Comparison of ENCODE assay signal across 27 mouse cellular contexts in the genomic region with DNA sequence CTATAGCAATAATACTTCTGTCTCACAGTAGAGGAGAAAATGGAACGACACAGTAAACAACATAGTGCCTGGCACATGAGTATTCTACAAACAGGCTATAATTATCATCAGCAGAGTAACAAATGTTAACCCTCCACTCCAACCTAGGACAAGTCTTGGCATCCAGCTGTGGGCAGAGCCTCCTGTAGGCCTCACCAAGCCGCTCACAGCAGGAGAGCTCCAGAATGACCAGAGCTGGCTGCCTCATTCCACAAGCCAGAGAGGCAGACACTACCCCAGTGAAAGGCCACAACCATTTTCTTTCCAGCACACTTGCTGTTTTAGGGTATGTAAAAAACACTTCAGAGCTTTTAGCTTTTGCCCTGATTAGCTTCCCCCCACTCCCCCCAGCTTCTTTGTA. TPM values are rescaled to one million over a fixed set of nuclear protein-coding genes. Genes with fewer than 3 reads are reported as not detected.
"Had no signal": no experiment of that assay in that cellular context is flagged by ENCODE, and none has a peak within 500 bp of the region (broad histone marks: within the 10 kb centered on the region; RNA-seq: fewer than 3 reads in every experiment).

No protein-coding gene starts in this region.

- H3K4me1 ChIP-seq: kidney, embryonic 15.5 days; limb, embryonic 12.5 days; limb, embryonic 15.5 days; midbrain, embryonic 12.5 days; neural tube, embryonic 13.5 days; stomach, embryonic 15.5 days had no signal

- H3K9ac ChIP-seq: kidney, embryonic 15.5 days; limb, embryonic 12.5 days; limb, embryonic 15.5 days; liver, embryonic 14.5 days; liver, postnatal 0 days; lung, embryonic 14.5 days; midbrain, embryonic 12.5 days; neural tube, embryonic 13.5 days; stomach, embryonic 15.5 days had no signal

- H3K27ac ChIP-seq: kidney, embryonic 15.5 days; left cerebral cortex, adult 2 months; limb, embryonic 12.5 days; limb, embryonic 15.5 days; liver, embryonic 14.5 days; midbrain, embryonic 12.5 days; neural tube, embryonic 13.5 days had no signal

- DNase-seq: kidney, postnatal 10 days; kidney, postnatal 36 days; layer of hippocampus, postnatal 36 days; left cerebral cortex, postnatal 4 days; liver, postnatal 0 days; lung, embryonic 14.5 days; lung, postnatal 36 days; retina, postnatal 1 day; right cerebral cortex, postnatal 25 days; spleen, adult 18-20 months; thymus, adult 18-20 months; thymus, postnatal 36 days had no signal

- H3K9me3 ChIP-seq: kidney, embryonic 15.5 days; limb, embryonic 12.5 days; limb, embryonic 15.5 days; midbrain, embryonic 12.5 days; neural tube, embryonic 13.5 days; stomach, embryonic 15.5 days had no signal

- ATAC-seq: liver, postnatal 0 days; lung, postnatal 0 days; midbrain, embryonic 16.5 days had no signal

- H3K4me2 ChIP-seq: kidney, embryonic 15.5 days; limb, embryonic 12.5 days; limb, embryonic 15.5 days; liver, embryonic 11.5 days; lung, embryonic 14.5 days; midbrain, embryonic 12.5 days; neural tube, embryonic 13.5 days; stomach, embryonic 15.5 days had no signal

- H3K4me3 ChIP-seq: kidney, embryonic 15.5 days; left cerebral cortex, adult 2 months; limb, embryonic 12.5 days; limb, embryonic 15.5 days; midbrain, embryonic 12.5 days; myocyte; neural tube, embryonic 13.5 days; stomach, embryonic 15.5 days had no signal

- H3K27me3 ChIP-seq: kidney, embryonic 15.5 days; limb, embryonic 12.5 days; limb, embryonic 15.5 days; midbrain, embryonic 12.5 days; neural tube, embryonic 13.5 days; stomach, embryonic 15.5 days had no signal

RNA-seq across cellular contexts. Expression of gene Gsg1l, which starts 45.5 kb away (rescaled TPM):
- total RNA-seq: megakaryocyte-erythroid progenitor cell, adult 5-6 weeks; monocyte, adult 5-6 weeks; neutrophil, adult 5-6 weeks had no signal
- polyA plus RNA-seq: myocyte had no signal
